Mouse (Mus musculus) myocyte (in vitro differentiated cells): ENCODE data around the gene Sec22b.

Experiments used
- CEBPB ChIP-seq: IDR thresholded peaks from 2 replicates; pipeline ENCODE4 v1.6.1; 2011; ENCODE audit warnings: mild to moderate bottlenecking, moderate library complexity; ENCODE audit not compliant: poor library complexity, insufficient read depth, severe bottlenecking
- E2F4 ChIP-seq: IDR thresholded peaks from one replicate; pipeline ENCODE4 v1.6.1; 2011; ENCODE audit warnings: mild to moderate bottlenecking, control low read depth, moderate library complexity; ENCODE audit not compliant: insufficient read depth
- MAX ChIP-seq: IDR thresholded peaks from one replicate; pipeline ENCODE4 v1.6.1; 2011; ENCODE audit warnings: low read depth, mild to moderate bottlenecking, control low read depth
- MYOD1 ChIP-seq, 3 experiments: IDR thresholded peaks; one replicate each; pipeline ENCODE4 v1.6.1; 2011; ENCODE audit warnings: control low read depth in 2 of 3, low read depth in 2 of 3, mild to moderate bottlenecking in 2 of 3, moderate library complexity in 1 of 3; ENCODE audit not compliant: insufficient read length in 2 of 3, control insufficient read depth in 1 of 3
- MYOG ChIP-seq, 3 experiments: IDR thresholded peaks; one replicate each; pipeline ENCODE4 v1.6.1; 2011; ENCODE audit warnings: control low read depth in 2 of 3, low read depth in 2 of 3, mild to moderate bottlenecking in 2 of 3; ENCODE audit not compliant: insufficient read length in 2 of 3, control insufficient read depth in 1 of 3, insufficient read depth in 1 of 3
- POLR2A ChIP-seq: IDR thresholded peaks from one replicate; pipeline ENCODE4 v1.6.1; 2011; ENCODE audit warnings: low read depth, mild to moderate bottlenecking, control low read depth, moderate library complexity; ENCODE audit not compliant: insufficient read length
- POLR2AphosphoS2 ChIP-seq: IDR thresholded peaks from one replicate; pipeline ENCODE4 v1.6.1; 2011; ENCODE audit warnings: low read depth, control low read depth; ENCODE audit not compliant: insufficient read length
- REST ChIP-seq: IDR thresholded peaks from one replicate; pipeline ENCODE4 v1.6.1; 2011; ENCODE audit warnings: mild to moderate bottlenecking, control low read depth, moderate library complexity; ENCODE audit not compliant: insufficient read depth, insufficient read length
- TCF12 ChIP-seq: IDR thresholded peaks from one replicate; pipeline ENCODE4 v1.6.1; 2011; ENCODE audit warnings: mild to moderate bottlenecking, control low read depth; ENCODE audit not compliant: poor library complexity, insufficient read depth, severe bottlenecking
- TCF3 ChIP-seq: IDR thresholded peaks from one replicate; pipeline ENCODE4 v1.6.1; 2011; ENCODE audit warnings: low read depth, control low read depth; ENCODE audit not compliant: insufficient read length
- USF1 ChIP-seq: IDR thresholded peaks from one replicate; pipeline ENCODE4 v1.6.1; 2011; ENCODE audit warnings: low read depth, mild to moderate bottlenecking, control low read depth, moderate library complexity

DNA sequence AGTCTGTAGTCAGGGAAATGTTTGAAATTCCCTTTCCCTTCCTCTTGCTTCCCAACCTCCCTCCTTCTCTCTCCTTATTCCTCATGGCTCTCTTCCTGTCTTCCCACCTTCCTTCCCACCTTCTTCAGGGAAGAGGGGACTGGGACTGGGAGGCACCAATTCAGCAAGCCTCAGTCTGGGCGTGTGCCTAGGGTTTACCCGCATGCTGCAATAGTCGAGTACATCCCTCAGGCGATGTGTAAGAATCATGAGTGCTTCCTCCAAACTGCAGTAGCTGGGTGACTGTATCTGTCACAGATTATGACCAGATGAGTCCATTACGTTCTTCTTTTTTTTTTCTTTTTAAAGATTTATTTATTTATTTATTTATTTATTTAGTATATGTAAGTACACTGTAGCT is 32.8 kb downstream of the Sec22b start:
- TF ChIP-seq POLR2A, result no peak
- TF ChIP-seq MAX, result no peak
- no peak for TF ChIP-seq CEBPB
- TF ChIP-seq TCF3, result no peak
- no peak for TF ChIP-seq MYOD1 (IDR thresholded peaks at IDR 0.05; ENCODE audit: control insufficient read depth in 1 of 3, insufficient read length in 2 of 3, low read depth in 2 of 3)
- TF ChIP-seq USF1, result no peak
- no peak for TF ChIP-seq TCF12
- TF ChIP-seq MYOG (IDR thresholded peaks at IDR 0.05; ENCODE audit: control insufficient read depth in 1 of 3, insufficient read depth in 1 of 3, insufficient read length in 2 of 3, low read depth in 2 of 3), result no peak
- no peak for TF ChIP-seq E2F4
- no peak for TF ChIP-seq POLR2AphosphoS2
- no peak for TF ChIP-seq REST
